Mouse (Mus musculus) neural tube, embryonic 15.5 days (tissue): ENCODE measurements at regions not wholly inside any gene's neighbourhood (a gene's known extent, or its start where the extent isn't known, plus 50 kb on each side); places are given as distances from the start of the nearest gene placed in this dataset.

ENCODE experiments used
- ATAC-seq: fragments of 200-750 bp; cut with Nextera tagmentation; 2 replicates; pipeline ENCODE4 v1.8.0; 2017; ENCODE audit warnings: mild to moderate bottlenecking, moderate TSS enrichment, moderate library complexity; ENCODE audit not compliant: low FRiP score
- H3K27ac ChIP-seq: fragments of 300-500 bp; sonication (generic); replicated peaks from 2 replicates; pipeline ENCODE4 v1.5.1; 2015; ENCODE audit warnings: mild to moderate bottlenecking, inconsistent platforms
- H3K27me3 ChIP-seq: fragments of 300-500 bp; sonication (generic); replicated peaks from 2 replicates; pipeline ENCODE4 v1.6.1; 2015; ENCODE audit warnings: inconsistent platforms
- H3K36me3 ChIP-seq: fragments of 300-500 bp; sonication (generic); 2 replicates; pipeline ENCODE4 v1.6.1; 2015; ENCODE audit warnings: inconsistent platforms
- H3K4me1 ChIP-seq: fragments of 300-500 bp; sonication (generic); 2 replicates; pipeline ENCODE4 v1.6.1; 2015; ENCODE audit warnings: inconsistent platforms
- H3K4me2 ChIP-seq: fragments of 300-500 bp; sonication (generic); 2 replicates; pipeline ENCODE4 v1.6.1; 2015; ENCODE audit warnings: inconsistent platforms, mild to moderate bottlenecking, moderate library complexity
- H3K4me3 ChIP-seq: fragments of 300-500 bp; sonication (generic); replicated peaks from 2 replicates; pipeline ENCODE4 v1.5.1; 2015; ENCODE audit warnings: mild to moderate bottlenecking, inconsistent platforms
- H3K9ac ChIP-seq: fragments of 300-500 bp; sonication (generic); replicated peaks from 2 replicates; pipeline ENCODE4 v1.6.1; 2015; ENCODE audit warnings: mild to moderate bottlenecking, inconsistent platforms
- H3K9me3 ChIP-seq: fragments of 300-500 bp; sonication (generic); replicated peaks from 2 replicates; pipeline ENCODE4 v1.6.1; 2016; ENCODE audit warnings: inconsistent platforms
- whole genome bisulfite sequencing: fragments of 180-500 bp; shearing (Covaris S2); methylation state at CpG from one replicate; pipeline ENCODE4 v1.1.7; 2015; ENCODE audit warnings: mixed read lengths; 5-methylcytosine and 5-hydroxymethylcytosine counted together

- Histone ChIP-seq H3K4me2 (no peak overlapping the region), H3K9ac (no peak overlapping the region), H3K27ac (no peak overlapping the region), H3K4me1 (no peaks in the 10 kb centered on the region), H3K4me3 (no peak overlapping the region), H3K9me3 (no peaks in the 10 kb centered on the region), H3K27me3 (no peaks in the 10 kb centered on the region), H3K36me3 (no peaks in the 10 kb centered on the region)
- no peak for ATAC-seq
- 83% methylated on average over 9 of the region's 9 CpGs for WGBS
Observed at GRCm38 (mm10) chr1:35331602-35332339, 482.0 kb downstream of the Plekhb2 start.

- 87% methylated on average over 2 of the region's 2 CpGs for WGBS
- no peak for ATAC-seq
- H3K4me2 ChIP-seq: no peak overlapping the region
Observed at GRCm38 (mm10) chr1:35332340-35332684, 482.5 kb downstream of the Plekhb2 start.

GRCm38 (mm10) chr1:35337647-35338046 lies 487.9 kb downstream of the Plekhb2 start:
- ATAC-seq: no peak
- H3K27ac ChIP-seq: no peak overlapping the region

More at GRCm38 (mm10) chr1:35332340-35332684, 482.5 kb downstream of the Plekhb2 start:
- H3K4me3 ChIP-seq: no peak overlapping the region
- no peak overlapping the region for H3K27ac ChIP-seq
- no peaks in the 10 kb centered on the region for H3K4me1 ChIP-seq
- H3K9me3 ChIP-seq: no peaks in the 10 kb centered on the region
- H3K9ac ChIP-seq: no peak overlapping the region
- H3K27me3 ChIP-seq: no peaks in the 10 kb centered on the region
- no peaks in the 10 kb centered on the region for H3K36me3 ChIP-seq

GRCm38 (mm10) chr1:35338184-35338583 lies 488.4 kb downstream of the Plekhb2 start:
- no peaks in the 10 kb centered on the region for H3K36me3 ChIP-seq
- H3K27ac ChIP-seq: no peak overlapping the region
- WGBS: 83% methylated on average over 3 of the region's 3 CpGs
- no peaks in the 10 kb centered on the region for H3K9me3 ChIP-seq
- no peak overlapping the region for H3K4me2 ChIP-seq
- H3K9ac ChIP-seq: no peak overlapping the region
- H3K27me3 ChIP-seq: no peaks in the 10 kb centered on the region
- no peak for ATAC-seq
- no peaks in the 10 kb centered on the region for H3K4me1 ChIP-seq
- H3K4me3 ChIP-seq: no peak overlapping the region

More at GRCm38 (mm10) chr1:35337647-35338046, 487.9 kb downstream of the Plekhb2 start:
- Histone ChIP-seq H3K9ac (no peak overlapping the region), H3K4me3 (no peak overlapping the region), H3K36me3 (no peaks in the 10 kb centered on the region), H3K9me3 (no peaks in the 10 kb centered on the region), H3K4me2 (no peak overlapping the region), H3K4me1 (no peaks in the 10 kb centered on the region), H3K27me3 (no peaks in the 10 kb centered on the region)
- WGBS: 91% methylated on average over 3 of the region's 3 CpGs

GRCm38 (mm10) chr1:35344539-35344938 lies 494.8 kb downstream of the Plekhb2 start:
- ATAC-seq: no peak
- Histone ChIP-seq H3K4me3 (no peak overlapping the region), H3K27ac (no peak overlapping the region), H3K9ac (no peak overlapping the region), H3K4me1 (no peaks in the 10 kb centered on the region), H3K9me3 (no peaks in the 10 kb centered on the region), H3K27me3 (no peaks in the 10 kb centered on the region), H3K4me2 (no peak overlapping the region), H3K36me3 (no peaks in the 10 kb centered on the region)
- WGBS: 90% methylated on average over 1 of the region's 1 CpGs

GRCm38 (mm10) chr1:35348294-35348693 lies 498.5 kb downstream of the Plekhb2 start:
- WGBS: 72% methylated on average over 4 of the region's 4 CpGs
- ATAC-seq: no peak
- no peaks in the 10 kb centered on the region for H3K4me1 ChIP-seq
- no peak overlapping the region for H3K4me2 ChIP-seq
- H3K9me3 ChIP-seq: no peaks in the 10 kb centered on the region
- no peak overlapping the region for H3K27ac ChIP-seq
- no peak overlapping the region for H3K4me3 ChIP-seq
- no peak overlapping the region for H3K9ac ChIP-seq
- no peaks in the 10 kb centered on the region for H3K27me3 ChIP-seq
- H3K36me3 ChIP-seq: no peaks in the 10 kb centered on the region

GRCm38 (mm10) chr1:35358981-35359380 lies 509.2 kb downstream of the Plekhb2 start:
- H3K27ac ChIP-seq: no peak overlapping the region
- H3K27me3 ChIP-seq: no peaks in the 10 kb centered on the region
- WGBS: 61% methylated on average over 5 of the region's 5 CpGs
- H3K4me1 ChIP-seq: no peaks in the 10 kb centered on the region
- no peak overlapping the region for H3K4me2 ChIP-seq
- no peaks in the 10 kb centered on the region for H3K36me3 ChIP-seq
- no peaks in the 10 kb centered on the region for H3K9me3 ChIP-seq
- ATAC-seq: no peak
- no peak overlapping the region for H3K4me3 ChIP-seq
- H3K9ac ChIP-seq: no peak overlapping the region

GRCm38 (mm10) chr1:35361465-35361864 lies 511.7 kb downstream of the Plekhb2 start:
- no peak overlapping the region for H3K4me2 ChIP-seq
- no peak for ATAC-seq
- no peak overlapping the region for H3K4me3 ChIP-seq
- H3K27ac ChIP-seq: no peak overlapping the region
- H3K9ac ChIP-seq: no peak overlapping the region
- H3K36me3 ChIP-seq: no peaks in the 10 kb centered on the region
- H3K9me3 ChIP-seq: no peaks in the 10 kb centered on the region
- H3K4me1 ChIP-seq: no peaks in the 10 kb centered on the region
- 86% methylated on average over 3 of the region's 3 CpGs for WGBS
- H3K27me3 ChIP-seq: no peaks in the 10 kb centered on the region

- Histone ChIP-seq H3K4me2 (no peak overlapping the region), H3K36me3 (no peaks in the 10 kb centered on the region), H3K27ac (no peak overlapping the region), H3K4me3 (no peak overlapping the region), H3K27me3 (no peaks in the 10 kb centered on the region), H3K9ac (no peak overlapping the region), H3K9me3 (no peaks in the 10 kb centered on the region), H3K4me1 (no peaks in the 10 kb centered on the region)
- ATAC-seq: no peak
- WGBS: 49% methylated on average over 3 of the region's 3 CpGs
Observed at GRCm38 (mm10) chr1:35362836-35363235, 513.1 kb downstream of the Plekhb2 start.

GRCm38 (mm10) chr1:35366559-35366958 lies 516.8 kb downstream of the Plekhb2 start:
- Histone ChIP-seq H3K4me1 (no peaks in the 10 kb centered on the region), H3K27ac (no peak overlapping the region), H3K27me3 (no peaks in the 10 kb centered on the region), H3K9ac (no peak overlapping the region), H3K4me2 (no peak overlapping the region), H3K36me3 (no peaks in the 10 kb centered on the region), H3K9me3 (no peaks in the 10 kb centered on the region), H3K4me3 (no peak overlapping the region)
- no peak for ATAC-seq
- WGBS: 74% methylated on average over 2 of the region's 2 CpGs

GRCm38 (mm10) chr1:35372751-35373150 lies 523.0 kb downstream of the Plekhb2 start:
- Histone ChIP-seq H3K4me1 (no peaks in the 10 kb centered on the region), H3K27ac (no peak overlapping the region), H3K4me2 (no peak overlapping the region), H3K4me3 (no peak overlapping the region), H3K27me3 (no peaks in the 10 kb centered on the region), H3K9ac (no peak overlapping the region), H3K36me3 (no peaks in the 10 kb centered on the region), H3K9me3 (no peaks in the 10 kb centered on the region)
- no peak for ATAC-seq
- 77% methylated on average over 4 of the region's 4 CpGs for WGBS

- Histone ChIP-seq H3K36me3 (no peaks in the 10 kb centered on the region), H3K4me1 (peaks cover 4% of the 10 kb centered on the region; the same call in 1 of the 2 replicates), H3K4me2 (no peak overlapping the region), H3K9ac (no peak overlapping the region), H3K4me3 (no peak overlapping the region), H3K9me3 (no peaks in the 10 kb centered on the region), H3K27me3 (no peaks in the 10 kb centered on the region), H3K27ac (no peak overlapping the region)
- 76% methylated on average over 11 of the region's 11 CpGs for WGBS
- ATAC-seq: no peak
Observed at GRCm38 (mm10) chr1:35380633-35381385, 531.0 kb downstream of the Plekhb2 start.
